Mouse (Mus musculus) ES-E14 (cell line): Measurements from ENCODE around the gene Txn1. TPM values are rescaled to one million over a fixed set of nuclear protein-coding genes. Genes with fewer than 3 reads are reported as not detected.

Experiments used
- DNase-seq: peaks from one replicate; pipeline ENCODE4 v3.0.0-alpha.2; 2013; ENCODE audit warnings: low read depth, low spot score
- H3K27ac ChIP-seq: 2 replicates; pipeline ENCODE4 v1.5.1; 2012; ENCODE audit warnings: low read depth, mild to moderate bottlenecking, low read length, moderate library complexity, mixed read lengths; ENCODE audit not compliant: poor library complexity, insufficient read depth, severe bottlenecking
- H3K36me3 ChIP-seq: 2 replicates; pipeline ENCODE4 v1.6.1; 2012; ENCODE audit warnings: mild to moderate bottlenecking, low read length, moderate library complexity, mixed read lengths; ENCODE audit not compliant: control insufficient read depth, poor library complexity, insufficient read depth, severe bottlenecking
- H3K4me1 ChIP-seq, 2 experiments: fragments of 150-350 bp in 1 of 2; sonication (generic) in 1 of 2; 2 replicates each; pipeline ENCODE4 v1.6.1; 2012; ENCODE audit warnings: low read length in 2 of 2, mild to moderate bottlenecking in 1 of 2, mixed read lengths in 1 of 2; ENCODE audit not compliant: control insufficient read depth in 2 of 2, insufficient read depth in 2 of 2, poor library complexity in 1 of 2
- H3K4me3 ChIP-seq, 2 experiments: fragments of 150-350 bp in 1 of 2; sonication (generic) in 1 of 2; 2 replicates each; pipeline ENCODE4 v1.5.1; 2012; ENCODE audit warnings: low read length in 2 of 2, low read depth in 1 of 2, mild to moderate bottlenecking in 1 of 2, mixed read lengths in 1 of 2; ENCODE audit not compliant: insufficient read depth in 1 of 2, poor library complexity in 1 of 2, severe bottlenecking in 1 of 2
- H3K9ac ChIP-seq: 2 replicates; pipeline ENCODE4 v1.6.1; 2012; ENCODE audit warnings: low read depth, mild to moderate bottlenecking, low read length, mixed read lengths; ENCODE audit not compliant: poor library complexity, insufficient read depth, severe bottlenecking
- H3K9me3 ChIP-seq: fragments of 150-350 bp; sonication (generic); 2 replicates; pipeline ENCODE4 v1.6.1; 2012; ENCODE audit warnings: low read depth, mild to moderate bottlenecking, low read length; ENCODE audit not compliant: control insufficient read depth, insufficient read depth
- CHD2 ChIP-seq: IDR thresholded peaks from 2 replicates; pipeline ENCODE4 v1.6.1; 2014; ENCODE audit warnings: mild to moderate bottlenecking, low read depth, low read length, inconsistent platforms
- HCFC1 ChIP-seq: IDR thresholded peaks from 2 replicates; pipeline ENCODE4 v1.6.1; 2012; ENCODE audit warnings: low read length, inconsistent platforms, borderline replicate concordance; ENCODE audit not compliant: insufficient read depth
- MAFK ChIP-seq: IDR thresholded peaks from 2 replicates; pipeline ENCODE4 v1.6.1; 2014; ENCODE audit warnings: mild to moderate bottlenecking, low read depth, low read length, inconsistent platforms; ENCODE audit not compliant: insufficient read depth
- ZC3H11A ChIP-seq: IDR thresholded peaks from 2 replicates; pipeline ENCODE4 v1.6.1; 2012; ENCODE audit warnings: low read depth, mild to moderate bottlenecking, inconsistent platforms, low read length, borderline replicate concordance
- ZNF384 ChIP-seq: IDR thresholded peaks from 2 replicates; pipeline ENCODE4 v1.6.1; 2012; ENCODE audit warnings: low read depth, low read length, inconsistent platforms
- in situ Hi-C, 2 experiments: fragments of 600-800 bp; cut with MboI; formaldehyde crosslinking; loops; one replicate each; pipeline ENCODE4 v1.15.1; 2025; ENCODE audit warnings: low sequenced_read_pairs in 2 of 2, inconsistent platforms in 1 of 2; ENCODE audit not compliant: unreplicated experiment in 2 of 2
- total RNA-seq: library from RNA; depleted of rRNA; stranded (reverse); fragments of 300-350 nt; gene quantifications from 2 replicates; pipeline ENCODE4 v1.2.3, GENCODE M21; 2012; rRNA removed

Txn1 gene
- 269 and 401 TPM in 2 replicates for total RNA-seq

DNA sequence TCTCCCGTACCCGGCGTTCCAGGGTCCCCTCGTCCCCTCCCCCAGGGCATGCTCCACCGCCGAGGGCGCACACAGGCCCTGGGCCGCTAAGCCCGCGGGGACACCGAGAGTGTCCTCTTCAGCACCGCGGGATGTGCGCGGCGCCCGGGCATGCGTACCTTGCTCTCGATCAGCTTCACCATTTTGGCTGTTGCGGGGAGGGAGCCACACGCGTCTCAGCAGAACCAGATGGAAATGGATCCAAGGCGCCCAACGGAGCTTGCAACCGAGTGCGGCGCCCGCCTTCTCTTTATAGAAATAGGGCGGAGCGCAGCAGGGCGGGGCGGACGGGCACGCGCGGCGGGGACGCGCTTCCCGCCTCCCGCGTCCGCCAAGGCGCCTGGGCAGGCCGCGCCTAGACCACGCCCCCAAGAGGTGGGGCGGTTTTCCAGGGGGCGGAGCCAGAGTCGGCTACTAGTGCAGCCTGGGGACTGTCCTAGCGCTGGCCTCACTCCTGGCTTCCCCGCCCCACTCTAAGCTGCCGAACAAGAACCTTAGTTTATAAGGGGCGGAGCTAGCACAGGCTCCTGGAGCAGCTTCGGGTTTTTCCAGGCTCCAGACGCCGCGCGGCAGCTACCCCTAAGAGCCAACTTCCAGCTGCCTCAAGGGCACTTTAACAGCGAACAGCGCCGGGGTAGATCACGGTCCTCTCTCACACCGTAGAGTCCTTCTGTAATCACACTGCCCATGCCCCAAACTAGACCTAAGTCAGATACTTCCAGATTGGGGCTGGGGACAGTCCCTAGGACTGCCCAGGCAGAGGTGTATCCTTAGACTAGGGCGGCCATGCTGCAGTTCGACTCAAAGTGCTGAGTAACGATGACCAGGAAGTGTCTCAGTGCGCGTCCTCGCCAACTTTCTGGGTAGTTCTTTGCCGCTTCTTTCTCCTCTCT lies at the start of gene Txn1:
Txn1 (minus strand) TSS at position 383 of the 932 bp plus-strand sequence.
- DNase-seq, result peak; percentile 98
- Histone ChIP-seq H3K9ac (peak within 1 kb of the TSS; percentile 98), H3K9me3 (no peaks in the 10 kb centered on the region), H3K27ac (peak within 1 kb of the TSS; percentile 99), H3K4me3 (peak within 1 kb of the TSS; percentile 83 to 92), H3K36me3 (peaks cover 8% of the 10 kb centered on the region), H3K4me1 (peaks cover 4 to 7% of the 10 kb centered on the region in 2 experiments; a peak in 2 of 4 replicates)
- in situ Hi-C loops, result no loop called here
- TF ChIP-seq ZC3H11A (no peak), ZNF384 (no peak), MAFK (peak; percentile 97), HCFC1 (peak; percentile 14; the same call in 1 of the 2 replicates), CHD2 (0 out of 2 replicates have a peak, but pooled peaks have one; percentile 21)

DNA sequence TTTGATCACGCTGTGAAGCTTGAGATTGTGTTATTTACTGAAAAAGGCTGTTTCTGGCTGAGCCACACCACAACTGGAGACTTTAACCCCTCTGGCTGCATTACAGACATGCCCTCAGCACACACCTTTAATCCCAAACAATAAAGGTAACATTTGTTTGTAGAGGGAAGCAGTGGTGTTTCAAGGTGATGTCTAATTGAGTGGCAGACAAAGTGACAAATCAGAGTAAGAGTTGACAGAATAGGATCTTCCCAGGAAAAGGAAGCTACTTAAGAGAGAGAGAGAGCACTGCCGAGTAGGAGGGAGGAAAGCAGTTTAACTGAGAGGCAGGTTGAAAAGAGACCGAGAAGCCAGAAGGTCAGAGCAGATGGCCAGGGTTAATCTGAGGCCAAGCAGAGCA lies 47.3 kb upstream of the Txn1 start:
- no peak overlapping the region for H3K4me3 ChIP-seq
- H3K4me1 ChIP-seq, result no peaks in the 10 kb centered on the region
- no peaks in the 10 kb centered on the region for H3K36me3 ChIP-seq
- DNase-seq, result no peak
- no peak overlapping the region for H3K27ac ChIP-seq
- H3K9ac ChIP-seq, result no peak overlapping the region
- in situ Hi-C loops, result no loop called here
- no peaks in the 10 kb centered on the region for H3K9me3 ChIP-seq
- no peak for TF ChIP-seq ZNF384
- no peak for TF ChIP-seq MAFK
- TF ChIP-seq ZC3H11A, result no peak
- TF ChIP-seq CHD2, result no peak

DNA sequence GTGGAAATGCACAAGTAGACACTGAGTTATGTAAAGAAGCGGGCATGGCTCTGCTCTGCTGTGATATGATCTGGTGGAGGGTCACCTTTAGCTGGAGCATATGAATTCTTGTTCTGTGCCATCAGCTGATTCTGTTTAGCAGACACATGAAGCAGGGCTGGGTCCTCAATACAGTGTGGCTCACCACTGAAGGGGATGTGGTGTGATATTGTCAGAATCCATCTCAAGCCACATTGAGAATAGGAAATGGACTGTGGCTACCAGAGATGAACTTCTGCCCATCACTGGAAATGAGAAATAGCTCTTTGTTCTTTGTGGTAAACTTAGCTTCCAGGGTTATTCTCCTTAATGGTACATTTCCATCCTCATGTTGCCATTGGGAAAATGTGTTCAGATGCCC lies 35.2 kb upstream of the Txn1 start:
- Histone ChIP-seq H3K36me3 (no peaks in the 10 kb centered on the region), H3K4me1 (no peaks in the 10 kb centered on the region), H3K9ac (no peak overlapping the region), H3K27ac (no peak overlapping the region), H3K4me3 (no peak overlapping the region), H3K9me3 (no peaks in the 10 kb centered on the region)
- TF ChIP-seq HCFC1 (no peak), MAFK (no peak), ZNF384 (no peak), CHD2 (no peak), ZC3H11A (no peak)
- DNase-seq, result no peak
- in situ Hi-C loops, result no loop called here

DNA sequence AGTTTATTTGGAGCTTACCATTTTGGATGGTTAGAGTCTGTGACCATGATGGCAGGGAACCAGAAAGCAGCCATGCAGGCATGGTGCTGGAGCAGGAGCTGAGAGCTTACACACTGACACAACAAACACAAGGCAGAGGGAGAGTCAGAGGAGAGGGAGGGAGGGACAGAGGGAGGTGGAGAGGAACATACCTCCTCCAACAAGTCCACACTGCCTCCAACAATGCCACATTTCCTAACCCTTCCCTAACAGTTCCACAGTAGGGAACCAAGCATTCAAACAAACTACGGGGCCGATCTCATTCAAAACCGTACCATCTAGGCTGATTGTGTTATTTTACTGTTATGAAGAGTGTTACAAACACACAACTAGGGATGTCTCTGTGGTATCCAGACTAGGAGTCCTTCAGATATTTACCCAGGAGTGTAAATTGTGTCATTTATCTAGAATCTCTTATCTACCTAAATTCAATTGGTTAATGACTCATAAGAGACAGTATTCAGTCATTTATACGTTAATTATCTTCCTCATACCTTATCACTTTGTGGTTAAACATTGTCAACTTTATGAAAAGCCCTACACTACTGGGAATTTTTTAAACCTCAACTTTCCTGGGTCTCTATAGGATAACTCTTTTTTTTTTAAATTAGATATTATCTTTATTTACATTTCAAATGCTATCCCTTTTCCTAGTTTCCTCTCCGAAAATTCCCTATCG lies 18.3 kb upstream of the Txn1 start:
- Histone ChIP-seq H3K36me3 (no peaks in the 10 kb centered on the region), H3K9ac (no peak overlapping the region), H3K4me3 (no peak overlapping the region), H3K27ac (no peak overlapping the region), H3K4me1 (no peaks in the 10 kb centered on the region), H3K9me3 (no peaks in the 10 kb centered on the region)
- in situ Hi-C loops, result no loop called here
- DNase-seq, result no peak
- TF ChIP-seq HCFC1, result no peak
- no peak for TF ChIP-seq ZC3H11A
- TF ChIP-seq ZNF384, result no peak
- no peak for TF ChIP-seq MAFK
- no peak for TF ChIP-seq CHD2
